ENCODE assay signal across 16 mouse cellular contexts in genomic region chr2:79399234-79400000, GRCm38 (mm10). TPM values are rescaled to one million over a fixed set of nuclear protein-coding genes. Genes with fewer than 3 reads are reported as not detected.
DNase-seq lines count a peak whose midpoint lies in the region; ATAC-seq and TF ChIP-seq lines count a peak whose summit lies in the region.
"Had no signal": no experiment of that assay in that cellular context is flagged by ENCODE, and none has a peak within 500 bp of the region (broad histone marks: within the 10 kb centered on the region; RNA-seq: fewer than 3 reads in every experiment).

No protein-coding gene starts in this region.

- H3K9ac ChIP-seq in hindbrain, embryonic 11.5 days (ENCODE audit: low read depth, low read length), result no peak overlapping the region
- H3K9ac ChIP-seq in forebrain, embryonic 13.5 days, result no peak overlapping the region
- H3K9ac ChIP-seq in midbrain, embryonic 13.5 days (replicated peaks), result no peak overlapping the region
- no peak overlapping the region for H3K9ac ChIP-seq in stomach, postnatal 0 days (ENCODE audit: low read length)
- H3K9ac ChIP-seq: limb, embryonic 15.5 days had no signal

- no peak for TF ChIP-seq EP300 in stomach, postnatal 0 days (optimal IDR thresholded peaks at IDR 0.05)

- no peaks in the 10 kb centered on the region for H3K27me3 ChIP-seq in hindbrain, embryonic 11.5 days (ENCODE audit: control insufficient read depth, insufficient read depth, low read length)
- H3K27me3 ChIP-seq in hindbrain, embryonic 10.5 days (ENCODE audit: insufficient read depth, poor library complexity, severe bottlenecking), result no peaks in the 10 kb centered on the region
- H3K27me3 ChIP-seq in forebrain, embryonic 13.5 days, result peaks cover 8% of the 10 kb centered on the region; the same call in 1 of the 2 replicates
- no peaks in the 10 kb centered on the region for H3K27me3 ChIP-seq in midbrain, embryonic 13.5 days
- no peaks in the 10 kb centered on the region for H3K27me3 ChIP-seq in stomach, postnatal 0 days (ENCODE audit: control insufficient read depth, insufficient read depth, low read length)
- H3K27me3 ChIP-seq: limb, embryonic 15.5 days had no signal

- ATAC-seq in hindbrain, embryonic 11.5 days (ENCODE audit: low FRiP score), result peak; percentile 43; the same call in 1 of the 2 replicates
- ATAC-seq in forebrain, embryonic 13.5 days, result peak; percentile 87
- ATAC-seq in midbrain, embryonic 13.5 days, result peak; percentile 86
- peak; percentile 51; the same call in 1 of the 2 replicates for ATAC-seq in stomach, postnatal 0 days (ENCODE audit: low FRiP score, low TSS enrichment)
- ATAC-seq: lung, postnatal 0 days had no signal

- H3K27ac ChIP-seq in hindbrain, embryonic 11.5 days (ENCODE audit: low read depth, low read length), result no peak overlapping the region
- no peak overlapping the region for H3K27ac ChIP-seq in hindbrain, embryonic 10.5 days
- peak overlapping the region; percentile 70 for H3K27ac ChIP-seq in forebrain, embryonic 13.5 days
- peak overlapping the region; percentile 59 for H3K27ac ChIP-seq in midbrain, embryonic 13.5 days
- 0 out of 2 replicates have a peak overlapping the region, but pooled peaks have one; percentile 41 for H3K27ac ChIP-seq in stomach, postnatal 0 days (replicated peaks)
- H3K27ac ChIP-seq: limb, embryonic 15.5 days had no signal

- H3K4me3 ChIP-seq in hindbrain, embryonic 11.5 days (ENCODE audit: low read depth, low read length), result no peak overlapping the region
- no peak overlapping the region for H3K4me3 ChIP-seq in hindbrain, embryonic 10.5 days
- H3K4me3 ChIP-seq in forebrain, embryonic 13.5 days, result no peak overlapping the region
- no peak overlapping the region for H3K4me3 ChIP-seq in midbrain, embryonic 13.5 days (replicated peaks)
- no peak overlapping the region for H3K4me3 ChIP-seq in stomach, postnatal 0 days (ENCODE audit: low read depth, low read length)
- H3K4me3 ChIP-seq: limb, embryonic 15.5 days had no signal

- no peak for TF ChIP-seq CTCF in stomach, postnatal 0 days (IDR thresholded peaks at IDR 0.05; ENCODE audit: low read depth)

- no peaks in the 10 kb centered on the region for H3K4me1 ChIP-seq in hindbrain, embryonic 11.5 days (replicated peaks; ENCODE audit: control insufficient read depth, insufficient read depth, low read length)
- H3K4me1 ChIP-seq in hindbrain, embryonic 10.5 days (replicated peaks), result peaks cover 18% of the 10 kb centered on the region
- H3K4me1 ChIP-seq in forebrain, embryonic 13.5 days, result peaks cover 16% of the 10 kb centered on the region
- peaks cover 16% of the 10 kb centered on the region for H3K4me1 ChIP-seq in midbrain, embryonic 13.5 days (replicated peaks)
- no peaks in the 10 kb centered on the region; the same call in 1 of the 2 replicates for H3K4me1 ChIP-seq in stomach, postnatal 0 days (replicated peaks; ENCODE audit: control insufficient read depth, insufficient read depth)
- H3K4me1 ChIP-seq: limb, embryonic 15.5 days had no signal

- H3K4me2 ChIP-seq in hindbrain, embryonic 11.5 days (replicated peaks; ENCODE audit: low read depth, low read length), result no peak overlapping the region
- no peak overlapping the region; the same call in 1 of the 2 replicates for H3K4me2 ChIP-seq in forebrain, embryonic 13.5 days
- peak overlapping the region; percentile 23; the same call in 1 of the 2 replicates for H3K4me2 ChIP-seq in midbrain, embryonic 13.5 days (replicated peaks)
- H3K4me2 ChIP-seq in stomach, postnatal 0 days (replicated peaks; ENCODE audit: low read depth), result no peak overlapping the region
- H3K4me2 ChIP-seq: limb, embryonic 15.5 days had no signal

- no peak for DNase-seq in hindbrain, embryonic 11.5 days (ENCODE audit: low spot score)
- DNase-seq in hindbrain, embryonic 10.5 days (ENCODE audit: low spot score), result no peak
- peak; percentile 15 for DNase-seq in stomach, postnatal 0 days (ENCODE audit: low spot score)
- DNase-seq in embryo, embryonic 11 days, result no peak
- no peak for DNase-seq in left cerebral cortex, adult 18-20 months (ENCODE audit: low spot score in 2 of 2)
- DNase-seq in frontal cortex, postnatal 10 days (ENCODE audit: low spot score in 2 of 2), result no peak
- DNase-seq: B cell, adult 2 months; heart, postnatal 36 days; right cerebral cortex, postnatal 14 days had no signal

- H3K9me3 ChIP-seq in hindbrain, embryonic 11.5 days (ENCODE audit: control insufficient read depth, low read length), result no peaks in the 10 kb centered on the region
- H3K9me3 ChIP-seq in hindbrain, embryonic 10.5 days, result no peaks in the 10 kb centered on the region
- H3K9me3 ChIP-seq in forebrain, embryonic 13.5 days (replicated peaks), result no peaks in the 10 kb centered on the region
- no peaks in the 10 kb centered on the region for H3K9me3 ChIP-seq in midbrain, embryonic 13.5 days
- H3K9me3 ChIP-seq in stomach, postnatal 0 days (ENCODE audit: control insufficient read depth, low read length), result no peaks in the 10 kb centered on the region
- H3K9me3 ChIP-seq: limb, embryonic 15.5 days had no signal

- WGBS in hindbrain, embryonic 11.5 days, result 57% methylated on average over 8 of the region's 8 CpGs
- 67% methylated on average over 8 of the region's 8 CpGs for WGBS in hindbrain, embryonic 10.5 days
- WGBS in forebrain, embryonic 13.5 days, result 17% methylated on average over 8 of the region's 8 CpGs
- 16% methylated on average over 8 of the region's 8 CpGs for WGBS in midbrain, embryonic 13.5 days
- WGBS in stomach, postnatal 0 days, result 47% methylated on average over 8 of the region's 8 CpGs

- H3K36me3 ChIP-seq in hindbrain, embryonic 11.5 days (ENCODE audit: control insufficient read depth, insufficient read depth, low read length), result no peaks in the 10 kb centered on the region
- no peaks in the 10 kb centered on the region for H3K36me3 ChIP-seq in hindbrain, embryonic 10.5 days
- no peaks in the 10 kb centered on the region for H3K36me3 ChIP-seq in forebrain, embryonic 13.5 days (ENCODE audit: poor library complexity, severe bottlenecking)
- no peaks in the 10 kb centered on the region for H3K36me3 ChIP-seq in midbrain, embryonic 13.5 days
- H3K36me3 ChIP-seq in stomach, postnatal 0 days (ENCODE audit: control insufficient read depth, insufficient read depth, low read length), result no peaks in the 10 kb centered on the region
- H3K36me3 ChIP-seq: limb, embryonic 15.5 days had no signal

RNA-seq across cellular contexts. Expression of gene Neurod1, which starts 57.1 kb away (rescaled TPM):
- 31.7 and 32.4 TPM in 2 replicates for polyA plus RNA-seq in hindbrain, embryonic 11.5 days (2014; fragmentation: Nextera tagmentation; extraction: Ambion mirVana)
- polyA plus RNA-seq in hindbrain, embryonic 10.5 days (2016; fragmentation: Nextera tagmentation; extraction: Ambion mirVana), result 20.9 and 52.9 TPM in 2 replicates
- polyA plus RNA-seq in forebrain, embryonic 13.5 days (2015; fragmentation: Nextera tagmentation; extraction: Ambion mirVana), result 48.8 and 52.5 TPM in 2 replicates
- polyA plus RNA-seq in midbrain, embryonic 13.5 days (2015; fragmentation: Nextera tagmentation; extraction: Ambion mirVana), result 38.5 and 38.8 TPM in 2 replicates
- polyA plus RNA-seq in stomach, postnatal 0 days (2015; fragmentation: Nextera tagmentation; extraction: Ambion mirVana), result 0.61 and 0.68 TPM in 2 replicates
- total RNA-seq in left cerebral cortex, adult 18-20 months (2021), result 10 to 100 TPM; 16.1 to 19.4 TPM
- total RNA-seq: gastrocnemius, postnatal 4 days; heart, postnatal 36 days had no signal
- polyA plus RNA-seq: kidney, embryonic 16.5 days; limb, embryonic 15.5 days; lung, postnatal 0 days; testis, adult 2 months had no signal

RNA-seq across cellular contexts. Expression of gene Cerkl, which starts 57.2 kb away (rescaled TPM):
- polyA plus RNA-seq in hindbrain, embryonic 11.5 days (2014; fragmentation: Nextera tagmentation; extraction: Ambion mirVana), result 2.0 and 2.9 TPM in 2 replicates
- polyA plus RNA-seq in hindbrain, embryonic 10.5 days (2016; fragmentation: Nextera tagmentation; extraction: Ambion mirVana), result 1.8 and 6.6 TPM in 2 replicates
- polyA plus RNA-seq in forebrain, embryonic 13.5 days (2015; fragmentation: Nextera tagmentation; extraction: Ambion mirVana), result 1.7 and 2.4 TPM in 2 replicates
- polyA plus RNA-seq in midbrain, embryonic 13.5 days (2015; fragmentation: Nextera tagmentation; extraction: Ambion mirVana), result 1.6 and 2.6 TPM in 2 replicates
- 0.67 and 1.2 TPM in 2 replicates for polyA plus RNA-seq in stomach, postnatal 0 days (2015; fragmentation: Nextera tagmentation; extraction: Ambion mirVana)
- total RNA-seq in left cerebral cortex, adult 18-20 months (2021), result 1 to 10 TPM; 3.6 to 3.8 TPM

Comparison
In these comparisons a context has a peak if more than half of its experiments do, and no peak if none do; other contexts are left out.
1. H3K27ac ChIP-seq: peak in forebrain, embryonic 13.5 days (single experiment), midbrain, embryonic 13.5 days (single experiment) and stomach, postnatal 0 days (single experiment); none in hindbrain, embryonic 11.5 days (single experiment) and hindbrain, embryonic 10.5 days (single experiment).
2. RNA of gene Neurod1, which starts 57.1 kb away (polyA plus RNA-seq): 48.8 to 52.5 TPM in forebrain, embryonic 13.5 days, 38.5 to 38.8 TPM in midbrain, embryonic 13.5 days, 31.7 to 32.4 TPM in hindbrain, embryonic 11.5 days and 20.9 to 52.9 TPM in hindbrain, embryonic 10.5 days; 0.61 to 0.68 TPM in stomach, postnatal 0 days; every median in the first group is over 10 times any median in the second.
3. Peak in every context shown above with its lines, with median percentiles within 50 percentile points of each other: ATAC-seq.